Mouse (Mus musculus) E14TG2a.4 (cell line): ENCODE measurements around the gene Ythdf2.

ENCODE experiments used
- CTCF ChIP-seq: conservative IDR thresholded peaks from 2 replicates; pipeline ENCODE4 v1.5.1; 2014; ENCODE audit warnings: low read length
- NANOG ChIP-seq: IDR thresholded peaks from 2 replicates; pipeline ENCODE4 v1.6.1; 2014; ENCODE audit warnings: borderline replicate concordance, low read length, mixed read lengths
- POU5F1 ChIP-seq: IDR thresholded peaks from 2 replicates; pipeline ENCODE4 v1.6.1; 2014; ENCODE audit warnings: low read length, borderline replicate concordance

DNA sequence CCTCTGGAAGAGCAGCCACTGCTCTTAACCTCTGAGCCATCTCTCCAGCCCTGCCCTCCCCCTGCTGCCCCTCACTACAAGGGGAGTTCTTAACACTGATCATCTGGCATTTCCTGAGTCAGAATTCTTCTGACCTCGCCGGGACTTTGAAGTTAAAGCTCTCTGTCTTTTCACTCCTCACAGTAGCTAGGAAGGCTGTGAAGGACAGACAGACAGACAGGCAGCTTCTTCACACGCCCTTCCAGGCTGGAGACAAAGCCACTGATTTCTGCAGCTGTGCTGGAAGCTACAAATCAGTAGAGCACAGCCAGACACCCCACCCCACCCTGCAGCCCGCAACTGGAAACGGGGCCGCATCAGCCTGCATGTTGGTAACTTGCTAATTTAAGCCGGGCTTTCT, 75.1 kb downstream of the Ythdf2 start:
- TF ChIP-seq CTCF (no peak), NANOG (no peak), POU5F1 (no peak)
